Mouse (Mus musculus): ENCODE results near the gene Gnptg. TPM values are rescaled to one million over a fixed set of nuclear protein-coding genes. Genes with fewer than 3 reads are reported as not detected.

Gnptg gene
- polyA plus RNA-seq, 2 experiments = 11.2 to 15.6 TPM

DNA sequence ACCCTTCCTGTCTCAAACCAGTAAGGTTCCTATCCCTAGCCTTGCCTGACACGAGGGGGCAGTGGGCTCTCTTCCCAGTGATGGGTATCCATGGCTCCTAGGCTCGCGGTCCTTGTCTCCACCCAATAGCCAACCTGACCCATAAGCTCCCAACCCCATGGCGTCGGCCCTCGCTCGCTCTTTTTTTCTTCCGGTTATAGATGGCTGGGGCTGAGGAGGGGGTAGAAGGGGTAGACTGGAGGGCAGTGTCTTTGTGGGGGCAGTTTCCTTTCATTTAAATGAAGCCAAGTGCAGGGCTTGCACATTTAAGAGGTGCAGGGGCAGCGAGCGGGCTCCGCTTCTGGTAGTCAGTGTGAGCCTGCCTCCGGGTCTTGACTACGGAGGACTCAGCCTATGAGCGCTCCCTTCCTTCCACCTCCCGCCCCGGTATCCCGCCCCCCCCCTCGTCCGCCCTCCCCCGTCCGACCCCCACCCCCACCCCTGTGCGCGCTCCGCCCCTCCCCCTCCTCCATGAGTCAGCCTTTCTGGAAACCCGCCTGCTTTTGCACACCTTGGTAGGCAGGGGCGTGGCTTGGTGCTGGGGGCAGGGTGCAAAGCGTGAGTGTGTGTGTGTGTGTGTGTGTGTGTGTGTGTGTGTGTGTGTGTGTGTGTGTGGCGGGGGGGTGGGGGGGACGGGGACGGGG is 18.0 kb downstream of the Gnptg start:
- Histone ChIP-seq H3K4me3 (ENCODE audit: insufficient read depth in 1 of 2, low read depth in 2 of 2, low read length in 2 of 2) (peak overlapping the region; percentile 64 to 97), H3K9ac (replicated peaks) (peak overlapping the region; percentile 89), H3K4me1 (replicated peaks; ENCODE audit: control insufficient read depth in 2 of 2, insufficient read depth in 2 of 2, low read length in 1 of 2) (peaks cover 44 to 49% of the 10 kb centered on the region in 2 experiments), H3K27ac (peak overlapping the region; percentile 92), H3K36me3 (replicated peaks; ENCODE audit: control insufficient read depth, insufficient read depth, low read depth) (peaks cover 6% of the 10 kb centered on the region), H3K27me3 (ENCODE audit: control insufficient read depth, insufficient read depth, low read length) (no peaks in the 10 kb centered on the region), H3K4me2 (ENCODE audit: low read depth) (peak overlapping the region; percentile 91), H3K9me3 (ENCODE audit: control insufficient read depth, low read length) (no peaks in the 10 kb centered on the region)
- TF ChIP-seq CTCF (IDR thresholded peaks at IDR 0.05; ENCODE audit: low read depth) (0 out of 2 replicates have a peak, but pooled peaks have one; percentile 15), EP300 (IDR thresholded peaks at IDR 0.05; ENCODE audit: low read depth) (no peak)
- DNase-seq (ENCODE audit: low read depth in 3 of 3, low spot score in 3 of 3) (peak; percentile 63 to 80 (median 65)), ATAC-seq (ENCODE audit: insufficient read depth) (peak; percentile 78)
- WGBS (ENCODE audit: insufficient replicate concordance) = under 1% methylated on average over 27 of the region's 30 CpGs

DNA sequence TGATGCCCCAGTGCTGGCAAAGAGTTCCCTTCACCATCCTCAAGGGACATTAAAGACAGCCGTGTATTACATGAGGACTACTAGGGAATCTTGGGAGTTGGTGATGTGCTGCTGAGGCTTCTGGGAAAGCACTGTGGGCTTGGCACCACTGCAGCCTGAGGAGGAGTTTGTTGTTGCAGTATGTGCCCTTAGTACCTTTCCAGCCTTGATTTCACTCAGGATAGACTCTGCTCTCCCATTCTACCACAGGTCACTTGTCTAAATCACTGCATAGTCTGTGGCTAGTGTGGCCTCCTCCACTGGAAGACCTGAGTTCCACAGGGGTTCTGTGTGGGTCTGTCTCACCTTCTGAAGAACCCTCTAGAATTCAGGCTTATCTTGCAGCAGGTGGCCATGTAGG is 19.2 kb downstream of the Gnptg start:
- H3K4me3 ChIP-seq (ENCODE audit: insufficient read depth in 1 of 2, low read depth in 2 of 2, low read length in 2 of 2) = no peak overlapping the region
- 85% methylated on average over 1 of the region's 1 CpGs for WGBS (ENCODE audit: insufficient replicate concordance)
- H3K9me3 ChIP-seq (ENCODE audit: control insufficient read depth, low read length) = no peaks in the 10 kb centered on the region
- no peak for DNase-seq (ENCODE audit: low read depth in 3 of 3, low spot score in 3 of 3)
- no peak for TF ChIP-seq CTCF (IDR thresholded peaks at IDR 0.05; ENCODE audit: low read depth)
- no peaks in the 10 kb centered on the region; the same call in none of the 2 replicates for H3K36me3 ChIP-seq (replicated peaks; ENCODE audit: control insufficient read depth, insufficient read depth, low read depth)
- H3K27ac ChIP-seq = no peak overlapping the region; the same call in 1 of the 2 replicates
- no peak for ATAC-seq (ENCODE audit: insufficient read depth)
- H3K9ac ChIP-seq (replicated peaks) = peak overlapping the region; percentile 1; the same call in 1 of the 2 replicates
- H3K4me2 ChIP-seq (ENCODE audit: low read depth) = peak overlapping the region; percentile 91
- H3K4me1 ChIP-seq (replicated peaks; ENCODE audit: control insufficient read depth in 2 of 2, insufficient read depth in 2 of 2, low read length in 1 of 2) = peaks cover 33 to 37% of the 10 kb centered on the region in 2 experiments
- no peaks in the 10 kb centered on the region for H3K27me3 ChIP-seq (ENCODE audit: control insufficient read depth, insufficient read depth, low read length)

DNA sequence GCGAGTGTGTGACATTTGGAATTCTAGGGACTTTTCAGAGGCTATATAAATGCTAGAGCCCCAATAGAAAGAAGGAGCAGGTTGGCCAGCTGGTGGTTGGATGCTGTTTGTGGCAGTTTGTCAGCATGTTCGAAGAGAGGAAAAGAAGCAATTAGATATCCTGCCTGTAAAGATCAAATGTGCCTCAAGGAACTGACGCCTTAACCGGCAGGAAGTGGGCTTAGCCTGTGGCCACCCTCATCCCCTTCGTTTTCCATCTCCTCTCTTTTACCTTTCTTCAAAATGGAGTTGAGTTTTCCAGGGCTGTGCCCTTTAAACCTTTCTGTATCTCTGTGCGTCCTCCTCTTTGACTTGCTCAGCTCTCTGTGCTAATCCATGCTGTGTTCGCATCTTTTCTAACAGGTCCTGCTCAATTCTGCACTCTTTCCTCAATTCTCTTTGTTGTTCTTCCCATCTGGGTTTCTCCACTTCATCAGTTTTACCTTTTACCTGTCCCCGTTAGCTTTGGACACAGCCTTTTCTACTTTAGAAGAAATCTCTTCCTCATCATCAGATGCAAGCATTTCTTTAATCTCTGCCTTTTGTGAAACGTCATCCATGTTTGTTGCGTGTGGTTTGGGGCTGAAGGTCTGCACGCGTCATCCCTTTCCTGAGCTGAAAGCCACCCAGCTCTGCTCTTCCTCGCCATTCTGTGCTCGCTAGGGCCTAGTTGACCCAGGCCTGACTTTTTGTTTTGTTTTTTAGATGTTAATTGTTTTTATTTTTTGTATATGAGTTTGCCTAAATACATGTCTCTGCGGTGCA is 20.2 kb downstream of the Gnptg start:
- Histone ChIP-seq H3K4me2 (ENCODE audit: low read depth) (no peak overlapping the region), H3K36me3 (replicated peaks; ENCODE audit: control insufficient read depth, insufficient read depth, low read depth) (no peaks in the 10 kb centered on the region; the same call in none of the 2 replicates), H3K4me3 (ENCODE audit: insufficient read depth in 1 of 2, low read depth in 2 of 2, low read length in 2 of 2) (no peak overlapping the region), H3K9ac (replicated peaks) (no peak overlapping the region), H3K27ac (no peak overlapping the region), H3K4me1 (replicated peaks; ENCODE audit: control insufficient read depth in 2 of 2, insufficient read depth in 2 of 2, low read length in 1 of 2) (peaks cover 23 to 28% of the 10 kb centered on the region in 2 experiments), H3K27me3 (ENCODE audit: control insufficient read depth, insufficient read depth, low read length) (no peaks in the 10 kb centered on the region), H3K9me3 (ENCODE audit: control insufficient read depth, low read length) (no peaks in the 10 kb centered on the region)
- DNase-seq (ENCODE audit: low read depth in 3 of 3, low spot score in 3 of 3) (no peak), ATAC-seq (ENCODE audit: insufficient read depth) (no peak)
- TF ChIP-seq CTCF (IDR thresholded peaks at IDR 0.05; ENCODE audit: low read depth) (no peak), EP300 (IDR thresholded peaks at IDR 0.05; ENCODE audit: low read depth) (no peak)
- 79% methylated on average over 15 of the region's 15 CpGs for WGBS (ENCODE audit: insufficient replicate concordance)

DNA sequence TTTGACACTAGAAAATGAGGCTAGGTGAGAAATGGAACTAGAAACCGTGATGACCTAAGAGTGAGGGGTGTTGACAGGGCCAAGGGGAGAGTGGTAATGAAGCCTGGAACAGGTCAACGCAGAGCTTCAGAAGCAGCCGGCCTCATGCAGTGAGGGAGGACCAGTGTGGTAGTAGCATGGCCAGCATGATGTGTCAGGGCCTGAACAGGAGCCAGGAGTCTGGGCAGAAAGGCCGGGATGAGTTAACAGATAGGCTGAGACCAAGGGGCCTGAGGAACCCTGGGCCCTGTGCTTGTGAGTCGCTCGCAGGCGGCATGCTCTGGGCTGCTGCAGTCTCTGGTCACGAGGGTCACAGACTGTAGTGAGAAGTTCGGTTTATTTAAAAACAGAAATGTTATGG is 21.0 kb downstream of the Gnptg start:
- Histone ChIP-seq H3K9me3 (ENCODE audit: control insufficient read depth, low read length) (no peaks in the 10 kb centered on the region), H3K27ac (no peak overlapping the region), H3K9ac (replicated peaks) (no peak overlapping the region), H3K4me1 (replicated peaks; ENCODE audit: control insufficient read depth in 2 of 2, insufficient read depth in 2 of 2, low read length in 1 of 2) (peaks cover 15 to 20% of the 10 kb centered on the region in 2 experiments), H3K4me2 (ENCODE audit: low read depth) (no peak overlapping the region), H3K4me3 (ENCODE audit: insufficient read depth in 1 of 2, low read depth in 2 of 2, low read length in 2 of 2) (no peak overlapping the region), H3K36me3 (replicated peaks; ENCODE audit: control insufficient read depth, insufficient read depth, low read depth) (no peaks in the 10 kb centered on the region; the same call in none of the 2 replicates), H3K27me3 (ENCODE audit: control insufficient read depth, insufficient read depth, low read length) (no peaks in the 10 kb centered on the region)
- 76% methylated on average over 9 of the region's 9 CpGs for WGBS (ENCODE audit: insufficient replicate concordance)
- DNase-seq (ENCODE audit: low read depth in 3 of 3, low spot score in 3 of 3) = no peak
- TF ChIP-seq EP300 (IDR thresholded peaks at IDR 0.05; ENCODE audit: low read depth) (no peak), CTCF (IDR thresholded peaks at IDR 0.05; ENCODE audit: low read depth) (no peak)
- no peak for ATAC-seq (ENCODE audit: insufficient read depth)

DNA sequence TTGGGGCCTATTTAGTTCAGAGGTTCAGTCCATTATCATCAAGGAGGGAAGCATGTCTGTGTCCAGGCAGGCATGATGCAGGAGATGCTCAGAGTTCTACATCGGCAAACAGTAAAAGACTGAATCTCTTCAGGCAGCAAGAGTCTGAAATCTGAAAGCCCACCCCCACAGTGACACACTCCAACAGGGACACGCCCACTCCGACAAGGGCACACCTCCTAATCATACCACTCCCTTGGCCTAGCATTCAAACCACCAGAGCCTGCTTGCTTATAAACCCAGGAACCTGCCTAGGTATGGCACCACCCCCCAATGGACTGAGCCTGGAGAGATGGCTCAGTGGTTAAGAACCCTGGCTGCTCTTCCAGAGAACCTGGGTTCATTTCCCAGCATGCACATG is 24.5 kb downstream of the Gnptg start:
- no peak overlapping the region for H3K4me3 ChIP-seq (ENCODE audit: insufficient read depth in 1 of 2, low read depth in 2 of 2, low read length in 2 of 2)
- TF ChIP-seq CTCF (IDR thresholded peaks at IDR 0.05; ENCODE audit: low read depth) (no peak), EP300 (IDR thresholded peaks at IDR 0.05; ENCODE audit: low read depth) (no peak)
- no peak overlapping the region for H3K4me2 ChIP-seq (ENCODE audit: low read depth)
- no peak overlapping the region for H3K9ac ChIP-seq (replicated peaks)
- no peaks in the 10 kb centered on the region for H3K9me3 ChIP-seq (ENCODE audit: control insufficient read depth, low read length)
- 76% methylated on average over 3 of the region's 3 CpGs for WGBS (ENCODE audit: insufficient replicate concordance)
- no peak overlapping the region for H3K27ac ChIP-seq
- ATAC-seq (ENCODE audit: insufficient read depth) (no peak), DNase-seq (ENCODE audit: low read depth in 3 of 3, low spot score in 3 of 3) (no peak)
- peaks cover 3% of the 10 kb centered on the region for H3K36me3 ChIP-seq (replicated peaks; ENCODE audit: control insufficient read depth, insufficient read depth, low read depth)
- H3K4me1 ChIP-seq (replicated peaks; ENCODE audit: control insufficient read depth in 2 of 2, insufficient read depth in 2 of 2, low read length in 1 of 2) = no peaks in the 10 kb centered on the region
- no peaks in the 10 kb centered on the region for H3K27me3 ChIP-seq (ENCODE audit: control insufficient read depth, insufficient read depth, low read length)
